Mouse (Mus musculus) CH12.LX (cell line): ENCODE results near the gene Smtnl2.

Source experiments
- CTCF ChIP-seq, 2 experiments: IDR thresholded peaks in 1 of 2; conservative IDR thresholded peaks in 1 of 2; 2 replicates each; pipeline ENCODE4 v1.5.1; 2011 to 2012; ENCODE audit warnings: low read depth in 2 of 2, low read length in 2 of 2, improper control_type of control experiment in 1 of 2, inconsistent platforms in 1 of 2, mild to moderate bottlenecking in 1 of 2, moderate library complexity in 1 of 2
- E2F4 ChIP-seq: IDR thresholded peaks from 2 replicates; pipeline ENCODE4 v1.6.1; 2011; ENCODE audit warnings: low read depth, low read length, improper control_type of control experiment; ENCODE audit not compliant: insufficient replicate concordance
- MAZ ChIP-seq: IDR thresholded peaks from 2 replicates; pipeline ENCODE4 v1.6.1; 2012; ENCODE audit warnings: low read depth, mild to moderate bottlenecking, inconsistent platforms, low read length, improper control_type of control experiment, moderate library complexity
- MEF2A ChIP-seq: IDR thresholded peaks from 2 replicates; pipeline ENCODE4 v1.6.1; 2014; ENCODE audit warnings: low read depth, mild to moderate bottlenecking, inconsistent platforms, low read length, improper control_type of control experiment, borderline replicate concordance
- NELFE ChIP-seq: IDR thresholded peaks from 2 replicates; pipeline ENCODE4 v1.6.1; 2011; ENCODE audit warnings: low read depth, low read length, improper control_type of control experiment
- PAX5 ChIP-seq: IDR thresholded peaks from 2 replicates; pipeline ENCODE4 v1.6.1; 2012; ENCODE audit warnings: low read length, inconsistent platforms, mixed read lengths
- POLR2A ChIP-seq: IDR thresholded peaks from 2 replicates; pipeline ENCODE4 v1.6.1; 2011; ENCODE audit warnings: low read depth, mild to moderate bottlenecking, improper control_type of control experiment, low read length
- ZKSCAN1 ChIP-seq: IDR thresholded peaks from 2 replicates; pipeline ENCODE4 v1.6.1; 2012; ENCODE audit warnings: low read depth, inconsistent platforms, low read length, improper control_type of control experiment, borderline replicate concordance

DNA sequence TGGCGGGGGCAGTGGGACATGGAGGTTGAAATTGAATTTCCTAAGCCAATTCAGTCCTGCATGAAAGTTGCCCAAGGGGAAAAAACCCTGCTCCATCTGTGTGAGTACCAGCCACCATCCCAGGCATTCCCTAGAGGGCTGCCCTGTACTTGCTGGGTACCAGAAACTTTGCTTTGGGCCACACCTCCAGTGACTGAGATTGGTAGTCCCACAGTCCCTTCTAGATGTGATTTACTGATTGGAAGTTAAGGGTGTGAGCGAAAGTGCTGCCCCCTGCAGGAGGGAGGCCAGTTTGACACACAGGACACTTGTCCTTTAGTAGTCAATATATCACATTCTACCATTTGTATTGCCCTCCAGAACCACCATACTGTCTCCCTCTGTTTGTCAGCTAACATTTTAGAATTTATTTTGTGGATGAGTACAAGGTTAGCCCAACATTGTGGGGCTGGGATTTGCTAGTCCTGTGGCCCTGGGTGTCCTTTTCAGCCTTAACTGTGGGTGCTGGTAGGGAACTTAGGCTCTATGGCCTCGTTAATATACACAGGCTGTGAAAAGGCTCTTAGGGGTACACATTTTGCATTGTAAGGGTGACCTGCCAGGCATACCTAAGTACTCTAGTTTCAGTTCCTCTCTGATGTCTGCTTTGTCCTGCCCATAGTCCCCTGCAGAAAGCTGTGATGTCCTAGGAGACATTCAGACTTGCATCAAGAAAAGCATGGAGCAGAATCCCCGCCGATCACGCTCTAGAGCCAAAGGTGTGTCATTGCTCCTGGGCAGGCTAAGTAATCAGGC lies 35.0 kb upstream of the Smtnl2 start:
- TF ChIP-seq POLR2A (no peak; the same call in 1 of the 2 replicates), ZKSCAN1 (no peak), CTCF (conservative IDR thresholded peaks at IDR 0.05 in 1 of 2, IDR thresholded peaks at IDR 0.05 in 1 of 2; ENCODE audit: low read depth in 2 of 2, low read length in 2 of 2) (peak; percentile 84 to 90), PAX5 (no peak), NELFE (no peak), MAZ (peak; percentile 33; the same call in 1 of the 2 replicates), MEF2A (peak; percentile 62; the same call in 1 of the 2 replicates), E2F4 (no peak)
